Mouse (Mus musculus): Measurements from ENCODE around the gene Abca2. TPM values are rescaled to one million over a fixed set of nuclear protein-coding genes. Genes with fewer than 3 reads are reported as not detected.

The Abca2 gene
- polyA plus RNA-seq, 1 experiment: 15.0 TPM

DNA sequence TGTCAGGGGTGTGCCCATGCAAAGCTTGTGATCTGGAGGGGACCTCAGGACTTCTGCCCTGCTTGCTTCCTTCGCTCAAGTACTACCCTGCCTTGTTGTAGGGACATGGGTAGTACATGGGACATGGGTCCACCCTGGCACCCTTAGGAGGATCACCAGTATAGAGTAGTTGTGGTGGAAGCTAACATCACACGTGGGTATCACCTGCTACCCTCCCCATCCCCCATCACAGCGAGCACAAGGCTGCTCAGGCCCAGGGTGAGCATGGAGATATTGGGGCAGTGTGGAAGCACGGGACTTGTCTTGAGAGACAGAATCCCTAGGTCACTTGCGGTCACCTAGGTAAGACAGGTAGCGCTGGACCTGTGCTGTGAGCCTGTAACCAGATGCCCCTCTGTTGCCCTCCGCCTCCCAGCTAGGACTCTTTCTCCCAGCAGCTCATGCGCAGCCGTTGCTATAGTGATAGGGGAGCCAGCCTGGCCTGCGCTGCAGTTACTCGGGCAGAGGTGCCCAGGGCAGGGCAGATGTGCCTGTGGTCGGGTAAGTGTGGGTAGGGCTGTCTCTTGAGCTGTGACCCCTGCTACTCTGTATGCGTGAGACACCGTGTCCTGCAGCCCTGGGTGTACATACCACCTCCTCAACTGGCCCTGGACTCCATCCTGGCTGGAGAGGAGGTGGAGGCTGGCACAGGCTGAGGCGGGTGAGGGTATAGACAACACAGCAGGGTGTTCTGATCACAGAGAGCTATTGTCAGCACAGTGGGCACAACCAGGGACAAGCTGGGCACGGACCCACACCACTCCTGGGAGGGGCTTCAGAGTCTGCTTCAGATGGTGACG, 2.1 kb downstream of the Abca2 start:
- Histone ChIP-seq H3K27ac (ENCODE audit: control insufficient read depth, insufficient read depth, low read depth, low read length, poor library complexity) (no peak overlapping the region), H3K4me3 (replicated peaks; ENCODE audit: control insufficient read depth, low read depth, low read length) (no peak overlapping the region), H3K4me1 (ENCODE audit: control insufficient read depth, insufficient read depth, low read length) (no peaks in the 10 kb centered on the region; the same call in 1 of the 2 replicates)
- TF ChIP-seq CTCF (IDR thresholded peaks at IDR 0.05; ENCODE audit: control insufficient read depth, insufficient read depth, low read length): no peak
- 70% methylated on average over 17 of the region's 17 CpGs for WGBS

DNA sequence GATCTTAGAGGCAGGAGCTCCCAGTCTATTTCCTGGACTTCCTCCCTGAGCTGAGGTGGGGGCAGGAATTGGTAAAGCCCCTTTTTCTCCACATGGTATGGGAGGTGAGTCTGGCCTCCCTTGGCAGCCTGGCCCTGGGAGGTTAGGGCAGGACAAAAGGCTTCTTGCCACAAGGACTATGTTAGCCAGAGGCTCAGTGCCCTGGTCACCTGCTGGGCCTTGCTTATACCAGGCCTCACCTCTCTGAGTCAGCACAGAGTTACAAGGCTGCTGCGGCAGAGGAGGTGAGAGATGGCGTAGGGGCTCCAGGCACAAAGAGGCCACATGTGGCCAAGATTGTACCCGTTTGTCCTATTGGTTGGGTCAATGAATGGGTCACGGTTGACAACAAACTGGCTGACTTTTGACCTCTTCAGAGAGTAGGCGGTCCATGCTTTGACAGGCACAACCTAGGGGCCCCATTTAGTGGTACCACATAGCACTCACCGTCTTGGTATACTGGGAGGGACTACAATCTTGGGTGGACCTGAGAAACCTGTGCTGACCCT, 2.9 kb downstream of the Abca2 start:
- TF ChIP-seq CTCF (IDR thresholded peaks at IDR 0.05; ENCODE audit: control insufficient read depth, insufficient read depth, low read length) (no peak), POLR2A (IDR thresholded peaks at IDR 0.05; ENCODE audit: borderline replicate concordance, control insufficient read depth, low read depth, low read length) (no peak)
- Histone ChIP-seq H3K4me1 (ENCODE audit: control insufficient read depth, insufficient read depth, low read length) (no peaks in the 10 kb centered on the region; the same call in 1 of the 2 replicates), H3K4me3 (replicated peaks; ENCODE audit: control insufficient read depth, low read depth, low read length) (no peak overlapping the region), H3K27ac (ENCODE audit: control insufficient read depth, insufficient read depth, low read depth, low read length, poor library complexity) (no peak overlapping the region)
- WGBS: 89% methylated on average over 6 of the region's 6 CpGs

DNA sequence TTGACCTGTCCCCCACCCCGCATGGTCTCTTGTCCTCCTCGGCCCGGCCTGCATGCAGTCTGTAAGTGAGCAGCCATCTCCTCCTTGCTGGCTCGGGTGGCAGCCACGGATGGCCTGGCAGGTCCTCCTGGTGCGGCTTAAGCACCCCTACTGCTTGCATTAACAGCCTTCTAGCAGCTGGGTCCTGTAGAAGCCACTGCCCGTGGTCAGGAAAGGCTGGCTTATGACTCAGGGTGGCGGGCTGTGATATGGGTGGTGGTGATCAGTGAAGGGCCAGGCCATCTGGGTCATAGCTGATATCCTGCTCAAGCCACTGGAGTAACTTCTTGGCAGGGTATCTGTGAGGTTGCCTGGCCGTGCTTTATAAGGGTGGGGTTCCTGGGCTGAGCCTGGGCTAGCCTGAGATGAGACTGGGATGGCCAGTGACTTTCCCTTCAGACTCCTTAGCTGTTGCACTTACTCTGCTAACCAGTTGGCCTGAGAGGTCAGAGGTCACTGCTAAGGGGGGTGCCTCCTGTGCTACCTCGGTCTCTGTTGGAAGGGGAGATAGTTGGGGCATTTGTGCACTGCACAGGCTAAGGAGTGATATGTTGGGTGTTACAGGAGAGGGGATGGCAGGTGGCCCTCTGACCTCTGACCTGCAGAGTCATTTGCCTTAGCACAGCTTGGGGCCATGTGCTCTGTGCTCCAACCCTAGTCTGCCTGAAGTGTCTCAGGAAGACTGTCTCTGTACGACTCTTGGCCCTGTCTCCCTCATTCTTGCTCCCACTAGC, 4.0 kb downstream of the Abca2 start:
- Histone ChIP-seq H3K4me3 (replicated peaks; ENCODE audit: control insufficient read depth, low read depth, low read length) (no peak overlapping the region), H3K4me1 (ENCODE audit: control insufficient read depth, insufficient read depth, low read length) (no peaks in the 10 kb centered on the region; the same call in 1 of the 2 replicates), H3K27ac (ENCODE audit: control insufficient read depth, insufficient read depth, low read depth, low read length, poor library complexity) (no peak overlapping the region)
- 71% methylated on average over 11 of the region's 11 CpGs for WGBS
- TF ChIP-seq CTCF (IDR thresholded peaks at IDR 0.05; ENCODE audit: control insufficient read depth, insufficient read depth, low read length) (no peak), POLR2A (IDR thresholded peaks at IDR 0.05; ENCODE audit: borderline replicate concordance, control insufficient read depth, low read depth, low read length) (no peak)

- no peaks in the 10 kb centered on the region for H3K4me1 ChIP-seq (ENCODE audit: control insufficient read depth, insufficient read depth, low read length)
- no peak overlapping the region for H3K4me3 ChIP-seq (replicated peaks; ENCODE audit: control insufficient read depth, low read depth, low read length)
- no peak overlapping the region for H3K27ac ChIP-seq (ENCODE audit: control insufficient read depth, insufficient read depth, low read depth, low read length, poor library complexity)
- 88% methylated on average over 17 of the region's 17 CpGs for WGBS
- TF ChIP-seq CTCF (IDR thresholded peaks at IDR 0.05; ENCODE audit: control insufficient read depth, insufficient read depth, low read length): no peak
- no peak for TF ChIP-seq POLR2A (IDR thresholded peaks at IDR 0.05; ENCODE audit: borderline replicate concordance, control insufficient read depth, low read depth, low read length)
Measured at GRCm38 (mm10) chr2:25433101-25433500, 4.6 kb downstream of the Abca2 start.

- no peaks in the 10 kb centered on the region for H3K4me1 ChIP-seq (ENCODE audit: control insufficient read depth, insufficient read depth, low read length)
- WGBS: 89% methylated on average over 8 of the region's 8 CpGs
- TF ChIP-seq POLR2A (IDR thresholded peaks at IDR 0.05; ENCODE audit: borderline replicate concordance, control insufficient read depth, low read depth, low read length): no peak
- no peak for TF ChIP-seq CTCF (IDR thresholded peaks at IDR 0.05; ENCODE audit: control insufficient read depth, insufficient read depth, low read length)
Measured at GRCm38 (mm10) chr2:25434292-25434691, 5.8 kb downstream of the Abca2 start.

GRCm38 (mm10) chr2:25436286-25436820, 7.8 kb downstream of the Abca2 start:
- Histone ChIP-seq H3K27ac (ENCODE audit: control insufficient read depth, insufficient read depth, low read depth, low read length, poor library complexity) (no peak overlapping the region), H3K4me3 (replicated peaks; ENCODE audit: control insufficient read depth, low read depth, low read length) (no peak overlapping the region), H3K4me1 (ENCODE audit: control insufficient read depth, insufficient read depth, low read length) (no peaks in the 10 kb centered on the region)
- 89% methylated on average over 10 of the region's 10 CpGs for WGBS
- TF ChIP-seq CTCF (IDR thresholded peaks at IDR 0.05; ENCODE audit: control insufficient read depth, insufficient read depth, low read length) (no peak), POLR2A (IDR thresholded peaks at IDR 0.05; ENCODE audit: borderline replicate concordance, control insufficient read depth, low read depth, low read length) (no peak)

More at GRCm38 (mm10) chr2:25434292-25434691, 5.8 kb downstream of the Abca2 start:
- no peak overlapping the region for H3K27ac ChIP-seq (ENCODE audit: control insufficient read depth, insufficient read depth, low read depth, low read length, poor library complexity)
- H3K4me3 ChIP-seq (replicated peaks; ENCODE audit: control insufficient read depth, low read depth, low read length): no peak overlapping the region

GRCm38 (mm10) chr2:25441067-25441466, 12.6 kb downstream of the Abca2 start:
- TF ChIP-seq POLR2A (IDR thresholded peaks at IDR 0.05; ENCODE audit: borderline replicate concordance, control insufficient read depth, low read depth, low read length) (no peak), CTCF (IDR thresholded peaks at IDR 0.05; ENCODE audit: control insufficient read depth, insufficient read depth, low read length) (no peak)
- WGBS: 88% methylated on average over 20 of the region's 20 CpGs
- Histone ChIP-seq H3K4me3 (replicated peaks; ENCODE audit: control insufficient read depth, low read depth, low read length) (no peak overlapping the region), H3K4me1 (ENCODE audit: control insufficient read depth, insufficient read depth, low read length) (no peaks in the 10 kb centered on the region), H3K27ac (ENCODE audit: control insufficient read depth, insufficient read depth, low read depth, low read length, poor library complexity) (no peak overlapping the region)

- TF ChIP-seq POLR2A (IDR thresholded peaks at IDR 0.05; ENCODE audit: borderline replicate concordance, control insufficient read depth, low read depth, low read length) (no peak), CTCF (IDR thresholded peaks at IDR 0.05; ENCODE audit: control insufficient read depth, insufficient read depth, low read length) (no peak)
- 85% methylated on average over 14 of the region's 14 CpGs for WGBS
- Histone ChIP-seq H3K4me3 (replicated peaks; ENCODE audit: control insufficient read depth, low read depth, low read length) (no peak overlapping the region), H3K27ac (ENCODE audit: control insufficient read depth, insufficient read depth, low read depth, low read length, poor library complexity) (no peak overlapping the region), H3K4me1 (ENCODE audit: control insufficient read depth, insufficient read depth, low read length) (no peaks in the 10 kb centered on the region)
Measured at GRCm38 (mm10) chr2:25442682-25443081, 14.2 kb downstream of the Abca2 start.
